Mouse (Mus musculus) liver, embryonic 11.5 days (tissue): Measurements from ENCODE around the gene Gm18336. TPM values are rescaled to one million over a fixed set of nuclear protein-coding genes. Genes with fewer than 3 reads are reported as not detected.
"Not testable (repeated sequence)": the region's sequence is repeated elsewhere in the genome, so short reads cannot be mapped to it uniquely, and the experiment has no call there.

Source experiments
- ATAC-seq: fragments of 200-750 bp; cut with Nextera tagmentation; replicated peaks from 2 replicates; pipeline ENCODE4 v1.8.0; 2017; ENCODE audit warnings: moderate number of reproducible peaks, mild to moderate bottlenecking, moderate TSS enrichment, moderate library complexity; ENCODE audit not compliant: low FRiP score
- DNase-seq: peaks from one replicate; pipeline ENCODE4 v3.0.0-alpha.2; 2017; ENCODE audit warnings: low spot score
- H3K27ac ChIP-seq: fragments of 300-500 bp; sonication (generic); 2 replicates; pipeline ENCODE4 v1.5.1; 2014; ENCODE audit warnings: mild to moderate bottlenecking, low read depth, low read length, control low read depth
- H3K27me3 ChIP-seq: fragments of 300-500 bp; sonication (generic); replicated peaks from 2 replicates; pipeline ENCODE4 v1.6.1; 2014; ENCODE audit warnings: low read length, mixed read lengths; ENCODE audit not compliant: control insufficient read depth, insufficient read depth
- H3K36me3 ChIP-seq: fragments of 300-500 bp; sonication (generic); 2 replicates; pipeline ENCODE4 v1.6.1; 2014; ENCODE audit warnings: mild to moderate bottlenecking, low read length, moderate library complexity, mixed read lengths; ENCODE audit not compliant: control insufficient read depth, insufficient read depth
- H3K4me1 ChIP-seq: fragments of 300-500 bp; sonication (generic); replicated peaks from 2 replicates; pipeline ENCODE4 v1.6.1; 2014; ENCODE audit warnings: low read length, mixed read lengths; ENCODE audit not compliant: control insufficient read depth, insufficient read depth
- H3K4me2 ChIP-seq: fragments of 300-500 bp; sonication (generic); 2 replicates; pipeline ENCODE4 v1.6.1; 2014; ENCODE audit warnings: mild to moderate bottlenecking, control low read depth, moderate library complexity
- H3K4me3 ChIP-seq: fragments of 300-500 bp; sonication (generic); 2 replicates; pipeline ENCODE4 v1.5.1; 2014; ENCODE audit warnings: low read depth, low read length, control low read depth
- H3K9ac ChIP-seq: fragments of 300-500 bp; sonication (generic); 2 replicates; pipeline ENCODE4 v1.6.1; 2014; ENCODE audit warnings: low read depth, low read length, control low read depth
- H3K9me3 ChIP-seq: fragments of 300-500 bp; sonication (generic); 2 replicates; pipeline ENCODE4 v1.6.1; 2016; ENCODE audit warnings: low read length, inconsistent platforms, mixed read lengths; ENCODE audit not compliant: control insufficient read depth
- WGBS: fragments of 180-500 bp; shearing (Covaris S2); extraction: QIAGEN DNeasy Blood & Tissue Kit; methylation state at CpG from one replicate; pipeline ENCODE4 v1.1.7; 2014; 5-methylcytosine and 5-hydroxymethylcytosine counted together
- polyA plus RNA-seq: library from polyadenylated mRNA; unstranded; fragments of >200 nt; fragmentation: Nextera tagmentation; extraction: Ambion mirVana; gene quantifications from 2 replicates; pipeline ENCODE4 v1.2.1, GENCODE M21; 2014

Gene Gm18336
- polyA plus RNA-seq = not detected in 2 replicates

GRCm38 (mm10) chrX:73398636-73399035 is at the start of gene Gm18336:
Gene Gm18336, minus strand, starts transcription at chrX:73398736.
- not testable (repeated sequence) for ATAC-seq, H3K36me3 ChIP-seq, H3K9ac ChIP-seq, H3K9me3 ChIP-seq, DNase-seq, H3K4me2 ChIP-seq, H3K27ac ChIP-seq, H3K27me3 ChIP-seq, H3K4me3 ChIP-seq, H3K4me1 ChIP-seq
- 61% methylated on average over 2 of the region's 2 CpGs for WGBS

GRCm38 (mm10) chrX:73441428-73441827 is 42.9 kb upstream of the Gm18336 start:
- no peak overlapping the region for H3K4me2 ChIP-seq
- H3K27ac ChIP-seq = no peak overlapping the region
- H3K4me1 ChIP-seq = no peaks in the 10 kb centered on the region
- no peak overlapping the region for H3K9ac ChIP-seq
- H3K9me3 ChIP-seq = no peaks in the 10 kb centered on the region
- 62% methylated on average over 2 of the region's 2 CpGs for WGBS
- H3K27me3 ChIP-seq = peaks cover 4% of the 10 kb centered on the region
- no peak for ATAC-seq
- DNase-seq = no peak
- no peaks in the 10 kb centered on the region; the same call in 1 of the 2 replicates for H3K36me3 ChIP-seq
- no peak overlapping the region for H3K4me3 ChIP-seq

GRCm38 (mm10) chrX:73435252-73435651 is 36.7 kb upstream of the Gm18336 start, which contains the start of gene Trex2:
Gene Trex2, minus strand, starts transcription at chrX:73435344.
- Histone ChIP-seq H3K36me3 (no peaks in the 10 kb centered on the region; the same call in 1 of the 2 replicates), H3K4me3 (no peak within 1 kb of the TSS), H3K27ac (no peak within 1 kb of the TSS), H3K9me3 (no peaks in the 10 kb centered on the region), H3K4me2 (no peak within 1 kb of the TSS), H3K9ac (no peak within 1 kb of the TSS), H3K27me3 (peaks cover 10% of the 10 kb centered on the region), H3K4me1 (no peaks in the 10 kb centered on the region)
- ATAC-seq (no peak), DNase-seq (no peak)
- 71% methylated on average over 11 of the region's 11 CpGs for WGBS

GRCm38 (mm10) chrX:73432850-73433249 is 34.3 kb upstream of the Gm18336 start:
- no peak overlapping the region for H3K9ac ChIP-seq
- no peaks in the 10 kb centered on the region for H3K9me3 ChIP-seq
- no peaks in the 10 kb centered on the region; the same call in 1 of the 2 replicates for H3K36me3 ChIP-seq
- no peak overlapping the region for H3K27ac ChIP-seq
- ATAC-seq (no peak), DNase-seq (no peak)
- no peak overlapping the region for H3K4me3 ChIP-seq
- H3K4me1 ChIP-seq = no peaks in the 10 kb centered on the region
- H3K4me2 ChIP-seq = no peak overlapping the region
- peaks cover 10% of the 10 kb centered on the region for H3K27me3 ChIP-seq
- WGBS = 57% methylated on average over 5 of the region's 5 CpGs

GRCm38 (mm10) chrX:73430036-73430435 is 31.5 kb upstream of the Gm18336 start:
- ATAC-seq = no peak
- DNase-seq = no peak
- 71% methylated on average over 2 of the region's 2 CpGs for WGBS
- H3K4me1 ChIP-seq = no peaks in the 10 kb centered on the region
- no peaks in the 10 kb centered on the region for H3K36me3 ChIP-seq
- no peak overlapping the region for H3K4me2 ChIP-seq
- no peak overlapping the region for H3K4me3 ChIP-seq
- no peaks in the 10 kb centered on the region for H3K9me3 ChIP-seq
- no peak overlapping the region for H3K9ac ChIP-seq
- H3K27ac ChIP-seq = no peak overlapping the region
- peaks cover 8% of the 10 kb centered on the region for H3K27me3 ChIP-seq

- no peak overlapping the region for H3K4me2 ChIP-seq
- DNase-seq (no peak), ATAC-seq (no peak)
- H3K9ac ChIP-seq = no peak overlapping the region
- no peak overlapping the region for H3K27ac ChIP-seq
- WGBS = 21% methylated on average over 1 of the region's 1 CpGs
- no peaks in the 10 kb centered on the region for H3K9me3 ChIP-seq
- no peaks in the 10 kb centered on the region for H3K4me1 ChIP-seq
- H3K27me3 ChIP-seq = peaks cover 19% of the 10 kb centered on the region
- no peak overlapping the region for H3K4me3 ChIP-seq
- no peaks in the 10 kb centered on the region for H3K36me3 ChIP-seq
These were observed 14.2 kb upstream of the Gm18336 start for GRCm38 (mm10) chrX:73412767-73413166.

GRCm38 (mm10) chrX:73410880-73411517 is 12.5 kb upstream of the Gm18336 start, which contains the start of gene Zfp92:
Gene Zfp92, plus strand, starts transcription at chrX:73411096.
- WGBS = 16% methylated on average over 20 of the region's 20 CpGs
- Histone ChIP-seq H3K4me2 (peak within 1 kb of the TSS; percentile 47), H3K36me3 (no peaks in the 10 kb centered on the region), H3K9ac (no peak within 1 kb of the TSS), H3K4me1 (no peaks in the 10 kb centered on the region), H3K27ac (no peak within 1 kb of the TSS), H3K4me3 (peak within 1 kb of the TSS; percentile 25; the same call in 1 of the 2 replicates), H3K27me3 (peaks cover 19% of the 10 kb centered on the region), H3K9me3 (no peaks in the 10 kb centered on the region)
- DNase-seq (no peak), ATAC-seq (no peak)

GRCm38 (mm10) chrX:73401616-73402015 is 3.1 kb upstream of the Gm18336 start:
- H3K27ac ChIP-seq = no peak overlapping the region
- H3K9me3 ChIP-seq = no peaks in the 10 kb centered on the region
- H3K9ac ChIP-seq = no peak overlapping the region
- no peak overlapping the region for H3K4me2 ChIP-seq
- H3K4me3 ChIP-seq = no peak overlapping the region
- no peaks in the 10 kb centered on the region for H3K4me1 ChIP-seq
- H3K36me3 ChIP-seq = no peaks in the 10 kb centered on the region
- WGBS = 91% methylated on average over 12 of the region's 12 CpGs
- no peaks in the 10 kb centered on the region for H3K27me3 ChIP-seq
- ATAC-seq (no peak), DNase-seq (no peak)

GRCm38 (mm10) chrX:73400951-73401350 is 2.4 kb upstream of the Gm18336 start:
- H3K27ac ChIP-seq = no peak overlapping the region
- H3K4me3 ChIP-seq = no peak overlapping the region
- H3K27me3 ChIP-seq = no peaks in the 10 kb centered on the region
- no peak overlapping the region for H3K4me2 ChIP-seq
- no peaks in the 10 kb centered on the region for H3K36me3 ChIP-seq
- DNase-seq (no peak), ATAC-seq (no peak)
- no peaks in the 10 kb centered on the region for H3K4me1 ChIP-seq
- no peak overlapping the region for H3K9ac ChIP-seq
- WGBS = 78% methylated on average over 20 of the region's 20 CpGs
- H3K9me3 ChIP-seq = no peaks in the 10 kb centered on the region
